Mouse (Mus musculus) forebrain, embryonic 11.5 days (tissue): ENCODE data around the gene Thy1. TPM values are rescaled to one million over a fixed set of nuclear protein-coding genes. Genes with fewer than 3 reads are reported as not detected.
A peak's percentile ranks its signal among the peaks of the same experiment; 100 is the strongest.

Experiments
- ATAC-seq: fragments of 200-750 bp; cut with Nextera tagmentation; replicated peaks from 2 replicates; pipeline ENCODE4 v1.8.0; 2017; ENCODE audit warnings: moderate TSS enrichment; ENCODE audit not compliant: low FRiP score
- DNase-seq: peaks from one replicate; pipeline ENCODE4 v3.0.0-alpha.2; 2017; ENCODE audit warnings: low spot score
- H3K27ac ChIP-seq: fragments of 300-500 bp; sonication (generic); 2 replicates; pipeline ENCODE4 v1.5.1; 2014; ENCODE audit warnings: low read depth, low read length
- H3K27me3 ChIP-seq: fragments of 300-500 bp; sonication (generic); 2 replicates; pipeline ENCODE4 v1.6.1; 2014; ENCODE audit warnings: mild to moderate bottlenecking, low read length, mixed read lengths; ENCODE audit not compliant: control insufficient read depth, insufficient read depth
- H3K36me3 ChIP-seq: fragments of 300-500 bp; sonication (generic); 2 replicates; pipeline ENCODE4 v1.6.1; 2014; ENCODE audit warnings: mild to moderate bottlenecking, low read length, moderate library complexity, mixed read lengths; ENCODE audit not compliant: control insufficient read depth, insufficient read depth
- H3K4me1 ChIP-seq: fragments of 300-500 bp; sonication (generic); replicated peaks from 2 replicates; pipeline ENCODE4 v1.6.1; 2014; ENCODE audit warnings: low read length, mixed read lengths; ENCODE audit not compliant: control insufficient read depth, insufficient read depth
- H3K4me2 ChIP-seq: fragments of 300-500 bp; sonication (generic); 2 replicates; pipeline ENCODE4 v1.6.1; 2014; ENCODE audit warnings: low read depth, mild to moderate bottlenecking, low read length, moderate library complexity, mixed read lengths; ENCODE audit not compliant: severe bottlenecking
- H3K4me3 ChIP-seq: fragments of 300-500 bp; sonication (generic); 2 replicates; pipeline ENCODE4 v1.5.1; 2014; ENCODE audit warnings: low read depth, low read length
- H3K9ac ChIP-seq: fragments of 300-500 bp; sonication (generic); 2 replicates; pipeline ENCODE4 v1.6.1; 2014; ENCODE audit warnings: low read length
- H3K9me3 ChIP-seq: fragments of 300-500 bp; sonication (generic); 2 replicates; pipeline ENCODE4 v1.6.1; 2016; ENCODE audit warnings: low read length, mixed read lengths; ENCODE audit not compliant: control insufficient read depth
- WGBS: fragments of 180-500 bp; shearing (Covaris S2); extraction: QIAGEN DNeasy Blood & Tissue Kit; methylation state at CpG from one replicate; pipeline ENCODE4 v1.1.7; 2014; 5-methylcytosine and 5-hydroxymethylcytosine counted together
- polyA plus RNA-seq: library from polyadenylated mRNA; unstranded; fragments of >200 nt; fragmentation: Nextera tagmentation; extraction: Ambion mirVana; gene quantifications from 2 replicates; pipeline ENCODE4 v1.2.1, GENCODE M21; 2014

The Thy1 gene
- polyA plus RNA-seq, 1 experiment from 2014 or later: not detected

GRCm38 (mm10) chr9:44067960-44068330 is 24.8 kb downstream of the Thy1 start:
- H3K4me2 ChIP-seq: no peak overlapping the region
- no peak overlapping the region for H3K4me3 ChIP-seq
- no peak for DNase-seq
- peaks cover 20% of the 10 kb centered on the region for H3K4me1 ChIP-seq
- no peaks in the 10 kb centered on the region; the same call in 1 of the 2 replicates for H3K27me3 ChIP-seq
- no peaks in the 10 kb centered on the region for H3K36me3 ChIP-seq
- no peak overlapping the region for H3K27ac ChIP-seq
- H3K9ac ChIP-seq: no peak overlapping the region
- no peak for ATAC-seq
- H3K9me3 ChIP-seq: no peaks in the 10 kb centered on the region
- 86% methylated on average over 6 of the region's 6 CpGs for WGBS

GRCm38 (mm10) chr9:44069252-44069651 is 26.1 kb downstream of the Thy1 start:
- Histone ChIP-seq H3K9ac (no peak overlapping the region), H3K9me3 (no peaks in the 10 kb centered on the region), H3K4me2 (no peak overlapping the region), H3K4me3 (no peak overlapping the region), H3K4me1 (peaks cover 26% of the 10 kb centered on the region), H3K27ac (no peak overlapping the region), H3K27me3 (no peaks in the 10 kb centered on the region; the same call in 1 of the 2 replicates), H3K36me3 (no peaks in the 10 kb centered on the region)
- DNase-seq (no peak), ATAC-seq (no peak)
- WGBS: 23% methylated on average over 7 of the region's 7 CpGs

DNA sequence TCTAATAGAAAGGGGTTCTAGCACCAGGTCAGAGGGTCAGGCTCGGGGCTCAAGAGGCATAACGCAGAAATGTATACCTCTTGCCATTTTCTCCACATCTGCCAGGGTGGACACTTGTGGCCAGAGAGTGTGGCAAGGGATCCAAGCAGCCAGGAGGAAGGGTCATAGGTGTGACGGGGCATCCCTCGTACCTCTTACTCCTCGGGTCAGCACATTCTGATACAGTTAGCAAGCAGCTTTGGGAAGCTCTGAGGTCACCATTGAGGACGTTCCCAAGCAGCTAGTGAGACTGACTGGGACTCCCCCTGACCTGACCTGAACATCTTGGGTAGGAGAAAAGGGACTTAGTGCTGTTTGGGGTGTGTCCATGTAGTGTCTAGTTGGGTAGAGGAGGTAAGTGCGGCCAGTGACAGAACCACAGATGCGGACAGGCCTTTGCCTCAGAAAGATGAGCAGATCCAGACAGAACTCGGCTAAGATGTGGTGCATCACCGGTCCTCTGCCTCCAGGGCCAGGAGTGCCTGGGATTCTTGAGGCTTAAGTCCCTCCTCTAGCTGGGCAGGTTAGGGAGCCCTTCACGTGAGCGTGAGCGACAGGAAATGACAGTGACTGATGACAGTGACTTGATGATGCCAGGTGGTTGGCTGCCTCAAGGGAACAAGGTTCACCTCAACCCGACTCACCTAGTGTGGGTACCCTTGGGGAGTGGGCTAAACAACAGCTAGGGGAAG is 27.1 kb downstream of the Thy1 start:
- Histone ChIP-seq H3K36me3 (no peaks in the 10 kb centered on the region), H3K27ac (no peak overlapping the region), H3K9ac (no peak overlapping the region; the same call in 1 of the 2 replicates), H3K4me2 (no peak overlapping the region), H3K27me3 (no peaks in the 10 kb centered on the region; the same call in 1 of the 2 replicates), H3K4me3 (no peak overlapping the region), H3K4me1 (peaks cover 26% of the 10 kb centered on the region), H3K9me3 (no peaks in the 10 kb centered on the region)
- ATAC-seq (no peak), DNase-seq (no peak)
- 76% methylated on average over 14 of the region's 14 CpGs for WGBS

- no peaks in the 10 kb centered on the region for H3K36me3 ChIP-seq
- no peak for DNase-seq
- ATAC-seq: no peak
- no peak overlapping the region for H3K27ac ChIP-seq
- H3K4me2 ChIP-seq: no peak overlapping the region
- no peak overlapping the region for H3K4me3 ChIP-seq
- WGBS: 60% methylated on average over 8 of the region's 8 CpGs
- H3K27me3 ChIP-seq: no peaks in the 10 kb centered on the region; the same call in 1 of the 2 replicates
- peak overlapping the region; percentile 37; the same call in 1 of the 2 replicates for H3K9ac ChIP-seq
- peaks cover 26% of the 10 kb centered on the region for H3K4me1 ChIP-seq
- H3K9me3 ChIP-seq: no peaks in the 10 kb centered on the region
These were observed 27.7 kb downstream of the Thy1 start for GRCm38 (mm10) chr9:44070844-44071231.

DNA sequence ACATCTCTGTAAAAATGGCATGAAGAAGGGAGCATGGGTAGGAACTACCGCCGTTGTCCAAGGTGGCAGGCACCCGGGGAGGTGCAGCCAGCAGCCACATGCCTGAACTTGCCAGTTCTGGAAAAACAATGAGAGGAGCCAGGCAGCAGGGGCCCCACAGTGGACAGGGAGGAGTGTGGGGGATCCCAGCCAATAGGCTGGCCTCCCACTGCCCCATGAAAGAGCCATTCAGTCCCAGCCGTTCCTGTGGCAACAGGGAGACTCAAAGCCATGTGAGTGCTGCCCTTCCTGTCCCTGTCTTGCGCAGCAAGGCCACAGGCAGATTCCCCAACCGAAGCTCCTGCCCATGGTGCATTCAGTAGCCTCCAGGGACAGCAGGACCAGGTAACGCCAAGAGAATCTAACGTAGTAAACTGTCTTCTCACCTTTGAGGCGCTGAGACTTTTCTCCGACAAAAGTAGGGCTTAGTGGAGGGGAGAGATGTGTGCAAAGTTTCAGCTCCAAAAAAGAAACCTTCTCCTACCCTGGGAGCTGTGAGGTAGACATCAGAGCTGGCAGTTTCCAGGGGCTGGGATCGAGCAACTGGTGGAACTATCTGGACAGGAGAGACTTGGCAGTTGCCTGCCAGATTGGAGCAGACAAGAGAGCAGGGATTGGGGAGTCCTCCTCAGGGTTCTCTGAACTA is 28.9 kb downstream of the Thy1 start:
- H3K4me1 ChIP-seq: peaks cover 26% of the 10 kb centered on the region
- H3K27ac ChIP-seq: peak overlapping the region; percentile 80
- DNase-seq (peak; percentile 83), ATAC-seq (peak; percentile 77)
- 17% methylated on average over 11 of the region's 11 CpGs for WGBS
- no peaks in the 10 kb centered on the region for H3K9me3 ChIP-seq
- no peaks in the 10 kb centered on the region for H3K36me3 ChIP-seq
- H3K4me3 ChIP-seq: no peak overlapping the region
- no peaks in the 10 kb centered on the region; the same call in 1 of the 2 replicates for H3K27me3 ChIP-seq
- peak overlapping the region; percentile 41 for H3K9ac ChIP-seq
- H3K4me2 ChIP-seq: peak overlapping the region; percentile 35; the same call in 1 of the 2 replicates

DNA sequence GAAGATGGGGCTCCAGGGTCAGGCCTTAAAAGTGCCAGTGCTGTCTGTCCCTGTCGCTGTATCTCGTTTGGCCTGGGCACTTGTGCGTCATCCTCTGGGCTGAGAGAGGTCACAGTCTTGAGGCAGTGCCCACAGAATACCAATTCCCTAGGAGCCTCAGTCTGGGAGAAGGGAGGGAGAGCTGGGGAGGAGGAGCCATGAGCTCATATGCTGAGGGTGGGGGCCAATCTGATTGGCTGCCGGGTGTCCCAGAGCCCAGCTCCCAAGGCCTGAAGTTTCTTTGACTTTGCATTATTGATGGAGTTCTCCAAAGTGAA is 29.4 kb downstream of the Thy1 start:
- ATAC-seq (peak; percentile 71), DNase-seq (no peak)
- H3K4me1 ChIP-seq: peaks cover 22% of the 10 kb centered on the region
- WGBS: 20% methylated on average over 4 of the region's 4 CpGs
- no peaks in the 10 kb centered on the region for H3K9me3 ChIP-seq
- H3K4me3 ChIP-seq: no peak overlapping the region
- no peaks in the 10 kb centered on the region for H3K36me3 ChIP-seq
- peak overlapping the region; percentile 41; the same call in 1 of the 2 replicates for H3K9ac ChIP-seq
- H3K27me3 ChIP-seq: no peaks in the 10 kb centered on the region; the same call in 1 of the 2 replicates
- H3K27ac ChIP-seq: peak overlapping the region; percentile 80
- H3K4me2 ChIP-seq: peak overlapping the region; percentile 35; the same call in 1 of the 2 replicates

DNA sequence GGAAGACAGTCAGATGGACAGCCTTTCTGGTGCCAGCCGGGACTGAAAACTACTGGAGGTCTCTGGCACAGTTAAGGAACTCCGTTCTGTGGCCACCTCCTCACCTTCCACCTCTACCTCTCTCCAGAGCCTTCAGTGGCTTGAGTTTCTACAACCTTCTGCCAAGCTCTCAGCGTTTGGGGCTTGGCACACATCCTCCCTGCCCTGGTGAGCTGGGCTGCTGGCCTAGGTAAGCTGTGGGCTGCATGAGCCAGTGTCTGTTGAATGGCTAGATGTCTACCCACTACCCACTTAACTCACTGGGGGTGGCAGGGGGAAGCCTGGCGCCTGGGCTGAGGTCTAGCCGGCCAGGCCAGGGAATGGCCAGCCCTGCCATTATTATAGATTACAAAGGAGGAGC is 29.9 kb downstream of the Thy1 start:
- ATAC-seq (no peak), DNase-seq (no peak)
- Histone ChIP-seq H3K4me3 (no peak overlapping the region), H3K27me3 (no peaks in the 10 kb centered on the region; the same call in 1 of the 2 replicates), H3K9ac (no peak overlapping the region; the same call in 1 of the 2 replicates), H3K4me2 (peak overlapping the region; percentile 35), H3K36me3 (no peaks in the 10 kb centered on the region), H3K4me1 (peaks cover 21% of the 10 kb centered on the region), H3K27ac (peak overlapping the region; percentile 53; the same call in 1 of the 2 replicates), H3K9me3 (no peaks in the 10 kb centered on the region)
- 49% methylated on average over 5 of the region's 5 CpGs for WGBS

DNA sequence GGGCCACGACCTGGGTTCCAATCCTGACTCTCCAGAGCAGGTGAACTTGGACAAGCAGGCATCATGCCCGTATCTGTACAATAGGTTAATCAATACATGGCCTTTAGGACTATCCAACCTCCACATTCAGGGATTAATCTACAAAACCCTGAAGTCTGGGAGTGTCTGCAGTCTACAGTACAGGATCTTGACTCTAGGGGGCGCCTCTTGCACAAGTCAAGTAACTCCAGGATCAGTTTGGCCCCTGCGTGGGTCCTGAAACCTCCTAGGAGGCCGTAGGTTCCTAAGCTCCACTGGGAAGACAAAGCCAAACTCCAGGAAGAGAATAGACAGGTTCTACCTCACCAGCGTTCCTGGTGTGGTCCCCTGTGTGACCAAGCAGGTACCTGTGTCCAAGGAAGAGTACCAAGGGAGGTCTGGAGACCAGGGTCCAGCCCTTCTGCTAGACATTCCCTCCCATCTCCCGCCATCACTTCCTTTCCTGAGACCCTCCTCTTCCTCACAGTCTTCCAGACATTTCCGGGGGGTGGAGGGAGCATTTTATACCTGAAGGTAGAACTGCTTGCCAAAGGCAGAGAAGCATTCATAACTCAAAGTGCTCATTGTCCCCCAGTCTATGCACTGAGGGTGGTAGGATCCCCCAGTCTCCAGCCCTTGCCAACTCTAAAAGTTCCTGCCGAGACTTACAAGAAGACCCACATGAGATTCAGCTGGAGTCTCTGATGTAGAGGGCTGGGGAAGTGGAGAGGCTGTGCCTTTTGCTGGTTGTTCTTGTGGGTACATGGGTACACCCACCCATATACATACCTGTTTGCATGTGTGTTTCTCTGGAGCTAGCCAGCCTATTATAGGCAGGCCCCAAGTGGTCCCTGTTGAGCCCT is 31.5 kb downstream of the Thy1 start:
- no peak overlapping the region for H3K27ac ChIP-seq
- DNase-seq (no peak), ATAC-seq (no peak)
- peaks cover 23% of the 10 kb centered on the region for H3K4me1 ChIP-seq
- H3K9ac ChIP-seq: no peak overlapping the region
- no peaks in the 10 kb centered on the region for H3K9me3 ChIP-seq
- no peaks in the 10 kb centered on the region for H3K36me3 ChIP-seq
- H3K27me3 ChIP-seq: no peaks in the 10 kb centered on the region; the same call in 1 of the 2 replicates
- H3K4me3 ChIP-seq: no peak overlapping the region
- WGBS: 62% methylated on average over 9 of the region's 9 CpGs
- no peak overlapping the region for H3K4me2 ChIP-seq
